Mouse (Mus musculus): ENCODE results near the gene Tmprss11a. TPM values are rescaled to one million over a fixed set of nuclear protein-coding genes. Genes with fewer than 3 reads are reported as not detected.

The Tmprss11a gene
- polyA plus RNA-seq, 1 experiment: 0.11 TPM

- no peak overlapping the region for H3K27ac ChIP-seq (ENCODE audit: insufficient read depth, low read length)
Observed at GRCm38 (mm10) chr5:86438548-86438947, 30.2 kb downstream of the Tmprss11a start.

GRCm38 (mm10) chr5:86432697-86433096 lies 36.1 kb downstream of the Tmprss11a start:
- no peaks in the 10 kb centered on the region for H3K4me1 ChIP-seq (ENCODE audit: control insufficient read depth, insufficient read depth, low read length)
- H3K27ac ChIP-seq (ENCODE audit: insufficient read depth, low read length): no peak overlapping the region
- H3K4me3 ChIP-seq (replicated peaks; ENCODE audit: insufficient read depth, low read depth, low read length): no peak overlapping the region
- 3% methylated on average over 2 of the region's 2 CpGs for WGBS
- TF ChIP-seq POLR2A (IDR thresholded peaks at IDR 0.05; ENCODE audit: borderline replicate concordance, insufficient read depth, low read length): no peak
- TF ChIP-seq CTCF (IDR thresholded peaks at IDR 0.05; ENCODE audit: borderline replicate concordance, insufficient read depth, low read depth, low read length): peak; percentile 40; the same call in 1 of the 2 replicates
- no peaks in the 10 kb centered on the region for H3K27me3 ChIP-seq (ENCODE audit: control insufficient read depth, insufficient read depth, low read length)
- peak in 1 of 2 experiments; percentile 11 for DNase-seq

More at GRCm38 (mm10) chr5:86438548-86438947, 30.2 kb downstream of the Tmprss11a start:
- Histone ChIP-seq H3K4me3 (replicated peaks; ENCODE audit: insufficient read depth, low read depth, low read length) (no peak overlapping the region), H3K27me3 (ENCODE audit: control insufficient read depth, insufficient read depth, low read length) (no peaks in the 10 kb centered on the region), H3K4me1 (ENCODE audit: control insufficient read depth, insufficient read depth, low read length) (no peaks in the 10 kb centered on the region)
- DNase-seq: peak in 1 of 2 experiments; percentile 4
- no peak for TF ChIP-seq CTCF (IDR thresholded peaks at IDR 0.05; ENCODE audit: borderline replicate concordance, insufficient read depth, low read depth, low read length)
- TF ChIP-seq POLR2A (IDR thresholded peaks at IDR 0.05; ENCODE audit: borderline replicate concordance, insufficient read depth, low read length): no peak

DNA sequence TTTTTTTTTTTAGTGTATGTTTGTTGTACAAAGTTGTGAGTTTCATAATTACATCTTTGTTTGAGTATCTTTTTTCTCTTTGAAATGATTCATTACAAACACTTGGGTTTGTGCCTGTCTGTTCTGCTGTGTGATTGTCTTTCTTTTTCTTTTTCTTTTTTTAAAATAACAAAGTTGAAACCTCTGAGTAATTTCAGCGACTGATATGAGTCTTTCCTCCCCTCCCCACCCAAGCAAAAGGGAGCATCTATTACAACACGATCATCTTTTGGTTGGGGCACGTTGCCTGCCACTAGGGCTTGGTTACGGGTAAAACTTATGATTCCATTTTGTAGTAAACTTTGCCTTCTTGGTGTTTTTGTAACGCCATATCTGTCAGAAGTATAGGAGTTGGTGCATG lies 37.7 kb downstream of the Tmprss11a start:
- TF ChIP-seq CTCF (IDR thresholded peaks at IDR 0.05; ENCODE audit: borderline replicate concordance, insufficient read depth, low read depth, low read length): no peak
- TF ChIP-seq POLR2A (IDR thresholded peaks at IDR 0.05; ENCODE audit: borderline replicate concordance, insufficient read depth, low read length): no peak
- no peak for DNase-seq
- no peak overlapping the region for H3K27ac ChIP-seq (ENCODE audit: insufficient read depth, low read length)
- no peaks in the 10 kb centered on the region for H3K4me1 ChIP-seq (ENCODE audit: control insufficient read depth, insufficient read depth, low read length)
- no peak overlapping the region for H3K4me3 ChIP-seq (replicated peaks; ENCODE audit: insufficient read depth, low read depth, low read length)
- WGBS: 70% methylated on average over 5 of the region's 5 CpGs
- H3K27me3 ChIP-seq (ENCODE audit: control insufficient read depth, insufficient read depth, low read length): no peaks in the 10 kb centered on the region

GRCm38 (mm10) chr5:86421323-86422028 lies 47.3 kb downstream of the Tmprss11a start:
- Histone ChIP-seq H3K27me3 (ENCODE audit: control insufficient read depth, insufficient read depth, low read length) (no peaks in the 10 kb centered on the region), H3K27ac (ENCODE audit: insufficient read depth, low read length) (no peak overlapping the region), H3K4me1 (ENCODE audit: control insufficient read depth, insufficient read depth, low read length) (no peaks in the 10 kb centered on the region), H3K4me3 (replicated peaks; ENCODE audit: insufficient read depth, low read depth, low read length) (no peak overlapping the region)
- WGBS: 35% methylated on average over 3 of the region's 3 CpGs
- TF ChIP-seq POLR2A (IDR thresholded peaks at IDR 0.05; ENCODE audit: borderline replicate concordance, insufficient read depth, low read length) (no peak), CTCF (IDR thresholded peaks at IDR 0.05; ENCODE audit: borderline replicate concordance, insufficient read depth, low read depth, low read length) (no peak)
- no peak for DNase-seq

GRCm38 (mm10) chr5:86419494-86419893 lies 49.3 kb downstream of the Tmprss11a start:
- WGBS: 31% methylated on average over 4 of the region's 4 CpGs
- H3K4me3 ChIP-seq (replicated peaks; ENCODE audit: insufficient read depth, low read depth, low read length): no peak overlapping the region
- no peak for DNase-seq

DNA sequence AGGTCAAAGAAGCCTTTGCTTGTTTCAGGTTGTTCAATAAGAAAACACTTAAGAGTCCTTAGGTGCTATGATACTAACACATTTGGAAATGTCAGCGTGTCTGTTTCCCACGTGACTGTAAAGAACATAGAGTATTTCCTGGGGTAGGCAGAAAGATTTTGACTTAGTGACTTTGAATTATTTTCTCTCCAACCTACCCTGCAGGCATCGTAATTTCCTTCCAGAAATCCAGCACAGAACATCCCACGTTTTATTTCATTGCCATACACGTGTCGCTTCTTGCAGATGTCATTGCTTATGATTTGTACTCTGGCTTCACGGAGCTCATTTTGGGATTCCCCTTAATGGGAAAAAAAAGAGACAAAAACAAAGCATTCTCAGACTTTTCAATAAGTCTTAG lies 54.5 kb downstream of the Tmprss11a start:
- Histone ChIP-seq H3K27ac (ENCODE audit: insufficient read depth, low read length) (no peak overlapping the region), H3K27me3 (ENCODE audit: control insufficient read depth, insufficient read depth, low read length) (no peaks in the 10 kb centered on the region), H3K4me3 (replicated peaks; ENCODE audit: insufficient read depth, low read depth, low read length) (no peak overlapping the region), H3K4me1 (ENCODE audit: control insufficient read depth, insufficient read depth, low read length) (no peaks in the 10 kb centered on the region)
- 91% methylated on average over 7 of the region's 7 CpGs for WGBS
- TF ChIP-seq POLR2A (IDR thresholded peaks at IDR 0.05; ENCODE audit: borderline replicate concordance, insufficient read depth, low read length): no peak
- TF ChIP-seq CTCF (IDR thresholded peaks at IDR 0.05; ENCODE audit: borderline replicate concordance, insufficient read depth, low read depth, low read length): no peak
- DNase-seq: no peak

More at GRCm38 (mm10) chr5:86419494-86419893, 49.3 kb downstream of the Tmprss11a start:
- TF ChIP-seq CTCF (IDR thresholded peaks at IDR 0.05; ENCODE audit: borderline replicate concordance, insufficient read depth, low read depth, low read length): peak; percentile 32; the same call in 1 of the 2 replicates
- no peak for TF ChIP-seq POLR2A (IDR thresholded peaks at IDR 0.05; ENCODE audit: borderline replicate concordance, insufficient read depth, low read length)
- H3K27me3 ChIP-seq (ENCODE audit: control insufficient read depth, insufficient read depth, low read length): no peaks in the 10 kb centered on the region
- no peaks in the 10 kb centered on the region for H3K4me1 ChIP-seq (ENCODE audit: control insufficient read depth, insufficient read depth, low read length)
- H3K27ac ChIP-seq (ENCODE audit: insufficient read depth, low read length): no peak overlapping the region

- no peaks in the 10 kb centered on the region for H3K4me1 ChIP-seq (ENCODE audit: control insufficient read depth, insufficient read depth, low read length)
- WGBS: 24% methylated on average over 3 of the region's 3 CpGs
- H3K4me3 ChIP-seq (replicated peaks; ENCODE audit: insufficient read depth, low read depth, low read length): no peak overlapping the region
- DNase-seq: peak in 1 of 2 experiments; percentile 42
- H3K27me3 ChIP-seq (ENCODE audit: control insufficient read depth, insufficient read depth, low read length): no peaks in the 10 kb centered on the region
- TF ChIP-seq CTCF (IDR thresholded peaks at IDR 0.05; ENCODE audit: borderline replicate concordance, insufficient read depth, low read depth, low read length): no peak; the same call in 1 of the 2 replicates
- TF ChIP-seq POLR2A (IDR thresholded peaks at IDR 0.05; ENCODE audit: borderline replicate concordance, insufficient read depth, low read length): no peak
- H3K27ac ChIP-seq (ENCODE audit: insufficient read depth, low read length): no peak overlapping the region
Observed at GRCm38 (mm10) chr5:86410815-86411214, 58.0 kb downstream of the Tmprss11a start.

DNA sequence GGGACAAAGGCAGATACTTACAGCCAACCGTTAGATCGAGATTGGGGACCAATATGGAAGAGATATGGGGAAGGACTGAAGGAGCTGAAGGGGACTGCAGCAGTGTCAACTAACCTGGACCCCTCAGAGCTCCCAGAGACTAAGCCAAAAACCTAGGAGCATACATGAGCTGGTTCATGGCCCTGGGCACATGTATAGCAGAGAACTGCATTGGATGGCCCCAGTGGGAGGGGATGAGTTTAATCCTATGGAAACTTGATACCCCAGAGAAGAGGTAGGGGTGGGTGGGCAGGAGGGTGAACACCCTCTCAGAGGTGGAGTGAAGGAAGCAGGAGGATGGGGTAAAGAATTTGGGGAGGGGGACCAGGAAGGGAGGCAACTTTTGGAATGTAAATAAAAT lies 60.8 kb downstream of the Tmprss11a start:
- 80% methylated on average over 2 of the region's 2 CpGs for WGBS
- H3K4me3 ChIP-seq (replicated peaks; ENCODE audit: insufficient read depth, low read depth, low read length): no peak overlapping the region
- H3K4me1 ChIP-seq (ENCODE audit: control insufficient read depth, insufficient read depth, low read length): no peaks in the 10 kb centered on the region
- H3K27me3 ChIP-seq (ENCODE audit: control insufficient read depth, insufficient read depth, low read length): no peaks in the 10 kb centered on the region
- no peak for DNase-seq
- no peak overlapping the region for H3K27ac ChIP-seq (ENCODE audit: insufficient read depth, low read length)
- no peak for TF ChIP-seq POLR2A (IDR thresholded peaks at IDR 0.05; ENCODE audit: borderline replicate concordance, insufficient read depth, low read length)
- no peak for TF ChIP-seq CTCF (IDR thresholded peaks at IDR 0.05; ENCODE audit: borderline replicate concordance, insufficient read depth, low read depth, low read length)
